Mouse (Mus musculus) liver, adult 2 months (tissue): ENCODE measurements around the gene Tmc5. TPM values are rescaled to one million over a fixed set of nuclear protein-coding genes. Genes with fewer than 3 reads are reported as not detected.

Source experiments
- DNase-seq: peaks from one replicate; pipeline ENCODE4 v3.0.0-alpha.2; 2011; ENCODE audit warnings: low read depth, low spot score; ENCODE audit errors: extremely low read depth
- H3K27ac ChIP-seq: fragments of 200-500 bp; replicated peaks from 2 replicates; pipeline ENCODE4 v1.5.1; 2012; ENCODE audit warnings: low read depth, mild to moderate bottlenecking, control low read depth, inconsistent platforms, low read length; ENCODE audit not compliant: insufficient read depth
- H3K27me3 ChIP-seq: fragments of 200-500 bp; 2 replicates; pipeline ENCODE4 v1.6.1; 2012; ENCODE audit warnings: mild to moderate bottlenecking, moderate library complexity, low read length, inconsistent platforms; ENCODE audit not compliant: control insufficient read depth, insufficient read depth
- H3K36me3 ChIP-seq: fragments of 200-500 bp; 2 replicates; pipeline ENCODE4 v1.6.1; 2012; ENCODE audit warnings: low read length, inconsistent platforms; ENCODE audit not compliant: control insufficient read depth, insufficient read depth
- H3K4me1 ChIP-seq: fragments of 200-500 bp; 2 replicates; pipeline ENCODE4 v1.6.1; 2011; ENCODE audit warnings: low read length; ENCODE audit not compliant: control insufficient read depth, insufficient read depth
- H3K4me3 ChIP-seq: fragments of 200-500 bp; 2 replicates; pipeline ENCODE4 v1.5.1; 2011; ENCODE audit warnings: low read depth, mild to moderate bottlenecking, control low read depth, low read length, moderate library complexity; ENCODE audit not compliant: insufficient read depth
- H3K79me2 ChIP-seq: fragments of 200-500 bp; 2 replicates; pipeline ENCODE4 v1.6.1; 2012; ENCODE audit warnings: inconsistent platforms, mild to moderate bottlenecking, low read length, moderate library complexity; ENCODE audit not compliant: control insufficient read depth, insufficient read depth
- H3K9ac ChIP-seq: fragments of 200-500 bp; 2 replicates; pipeline ENCODE4 v1.6.1; 2012; ENCODE audit warnings: low read depth, mild to moderate bottlenecking, control low read depth, inconsistent platforms, low read length
- CTCF ChIP-seq: fragments of 200-500 bp; IDR thresholded peaks from 2 replicates; pipeline ENCODE4 v1.5.1; 2011; ENCODE audit warnings: low read depth, low read length, control low read depth
- POLR2A ChIP-seq: fragments of 200-500 bp; IDR thresholded peaks from 2 replicates; pipeline ENCODE4 v1.6.1; 2011; ENCODE audit warnings: low read length, control low read depth; ENCODE audit not compliant: insufficient read depth; ENCODE audit errors: extremely low read depth
- WGBS: fragments of 180-500 bp; shearing (Covaris S2); methylation state at CpG from one replicate; pipeline ENCODE4 v1.1.7; 2018; 5-methylcytosine and 5-hydroxymethylcytosine counted together
- polyA plus RNA-seq: library from polyadenylated mRNA; depleted of rRNA; stranded (reverse); fragments of >200 nt; gene quantifications from 2 replicates; pipeline ENCODE4 v1.2.3, GENCODE M21; 2012
- total RNA-seq: library from RNA; depleted of rRNA; stranded (reverse); fragments of >200 nt; gene quantifications from 2 replicates; pipeline ENCODE4 v1.2.3, GENCODE M21; 2014

Tmc5 gene
- total and polyA plus RNA-seq, 2 experiments: under 0.01 to 0.99 TPM

DNA sequence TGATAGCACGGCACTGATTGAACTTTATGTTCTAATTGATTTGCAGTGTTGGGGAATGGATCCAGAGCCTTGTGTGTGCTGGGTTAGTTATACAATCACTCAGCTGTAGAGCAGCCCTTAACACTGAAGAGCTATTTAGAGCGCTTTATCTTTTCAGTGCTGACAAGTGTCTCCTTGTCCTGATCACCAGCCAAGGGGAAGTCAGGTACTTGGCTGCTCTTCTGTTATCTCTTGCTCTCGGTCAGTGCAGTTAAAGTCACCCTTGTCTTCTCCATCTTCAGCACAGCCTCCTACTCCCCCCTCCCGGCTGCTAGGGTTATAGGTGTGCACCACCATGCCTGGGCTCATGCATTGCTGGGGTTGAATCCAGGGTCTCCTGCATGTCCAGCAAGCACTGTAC is 79.7 kb downstream of the Tmc5 start:
- DNase-seq: no peak
- Histone ChIP-seq H3K27ac (no peak overlapping the region), H3K27me3 (no peaks in the 10 kb centered on the region), H3K4me1 (no peaks in the 10 kb centered on the region), H3K79me2 (no peaks in the 10 kb centered on the region), H3K9ac (no peak overlapping the region), H3K4me3 (no peak overlapping the region), H3K36me3 (no peaks in the 10 kb centered on the region)
- WGBS: 83% methylated on average over 4 of the region's 4 CpGs
- no peak for TF ChIP-seq CTCF
- TF ChIP-seq POLR2A: no peak

DNA sequence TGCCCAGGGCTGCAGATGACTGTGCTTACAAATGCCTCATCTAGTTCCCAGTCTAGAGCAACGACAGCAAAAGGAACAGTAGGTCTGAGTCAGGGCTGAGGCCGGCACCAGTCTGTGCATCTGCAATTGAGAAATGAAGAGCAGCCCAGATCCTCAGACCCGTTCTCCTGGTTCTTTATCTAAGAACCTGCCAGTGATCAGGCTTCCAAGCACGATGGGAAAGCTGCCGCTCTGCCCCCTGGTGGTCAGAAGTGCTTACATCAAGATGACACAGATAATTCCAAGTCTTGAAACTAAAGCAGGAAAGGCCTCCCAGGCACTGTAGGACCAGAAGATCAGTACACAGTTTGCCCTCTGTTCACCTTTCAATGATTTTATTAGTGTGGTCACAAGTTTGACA is 91.1 kb downstream of the Tmc5 start:
- no peak overlapping the region for H3K27ac ChIP-seq
- peaks cover 40% of the 10 kb centered on the region; the same call in 1 of the 2 replicates for H3K36me3 ChIP-seq
- 25% methylated on average over 5 of the region's 5 CpGs for WGBS
- no peaks in the 10 kb centered on the region for H3K4me1 ChIP-seq
- no peak overlapping the region for H3K9ac ChIP-seq
- peak; percentile 67 for DNase-seq
- TF ChIP-seq CTCF (peak; percentile 80), POLR2A (no peak)
- H3K27me3 ChIP-seq: no peaks in the 10 kb centered on the region
- H3K4me3 ChIP-seq: no peak overlapping the region
- H3K79me2 ChIP-seq: no peaks in the 10 kb centered on the region

DNA sequence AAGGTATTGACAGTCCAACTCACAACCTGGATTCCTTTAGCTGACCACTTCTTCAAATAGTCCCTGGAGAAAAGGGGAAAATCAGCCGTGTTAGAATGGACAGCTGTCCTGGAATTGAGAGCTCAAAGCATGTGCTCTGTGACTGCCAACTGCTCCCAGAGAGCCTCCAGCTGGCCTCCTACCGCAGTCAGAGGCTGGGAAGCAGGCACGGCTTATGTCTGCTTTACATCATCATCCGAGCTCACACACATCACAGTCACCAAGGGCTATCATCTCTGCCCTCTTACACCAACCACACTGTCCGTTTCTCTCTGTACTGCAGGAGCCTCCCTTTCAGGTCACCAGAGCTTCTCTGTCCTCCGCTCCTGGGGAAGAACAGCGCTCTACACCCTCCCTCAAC is 92.0 kb downstream of the Tmc5 start:
- Histone ChIP-seq H3K4me1 (no peaks in the 10 kb centered on the region), H3K4me3 (no peak overlapping the region), H3K9ac (no peak overlapping the region), H3K79me2 (no peaks in the 10 kb centered on the region), H3K27ac (no peak overlapping the region), H3K36me3 (peaks cover 46% of the 10 kb centered on the region), H3K27me3 (no peaks in the 10 kb centered on the region)
- no peak for DNase-seq
- TF ChIP-seq CTCF: no peak
- no peak for TF ChIP-seq POLR2A
- 86% methylated on average over 7 of the region's 7 CpGs for WGBS

DNA sequence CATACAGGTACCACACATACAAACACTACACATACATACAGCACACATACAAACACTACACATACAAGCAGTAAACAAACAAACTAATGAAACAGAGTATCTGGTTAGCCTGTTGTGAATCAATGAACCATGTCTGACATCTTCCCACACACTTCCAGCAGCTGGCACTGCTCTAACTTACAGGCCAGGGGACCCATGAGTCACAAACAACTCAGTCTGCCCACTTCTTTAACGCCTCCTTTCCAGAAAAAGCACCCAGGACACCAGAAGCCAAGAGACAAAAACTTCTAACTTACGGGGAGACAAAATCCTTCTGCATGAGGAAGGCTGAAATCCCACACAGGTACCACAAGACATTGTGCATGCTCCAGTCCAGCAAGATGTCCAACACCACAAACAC is 94.2 kb downstream of the Tmc5 start:
- 99% methylated on average over 2 of the region's 2 CpGs for WGBS
- H3K36me3 ChIP-seq: peaks cover 63% of the 10 kb centered on the region
- no peaks in the 10 kb centered on the region for H3K79me2 ChIP-seq
- no peak overlapping the region for H3K4me3 ChIP-seq
- H3K27ac ChIP-seq: no peak overlapping the region
- no peaks in the 10 kb centered on the region for H3K4me1 ChIP-seq
- no peak for DNase-seq
- no peaks in the 10 kb centered on the region for H3K27me3 ChIP-seq
- no peak for TF ChIP-seq POLR2A
- TF ChIP-seq CTCF: no peak
- H3K9ac ChIP-seq: no peak overlapping the region

DNA sequence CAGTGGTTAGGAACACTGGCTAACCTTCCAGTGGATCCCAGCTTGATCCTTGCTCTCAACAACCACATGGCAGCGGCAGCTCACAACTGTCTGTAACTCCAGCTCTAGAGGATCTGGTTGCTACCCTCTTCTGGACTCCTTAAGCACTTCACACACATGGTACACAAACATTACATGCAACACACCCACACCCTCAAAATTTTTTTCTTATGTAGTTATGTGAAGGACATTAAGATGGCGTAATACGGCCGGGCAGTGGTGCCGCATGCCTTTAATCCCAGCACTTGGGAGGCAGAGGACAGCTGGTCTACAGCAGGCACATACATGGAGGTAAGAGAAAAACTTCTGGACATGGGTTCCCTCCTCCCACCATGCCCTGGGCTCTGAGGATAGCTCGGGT is 99.0 kb downstream of the Tmc5 start:
- Histone ChIP-seq H3K27ac (no peak overlapping the region), H3K4me1 (peaks cover 23% of the 10 kb centered on the region), H3K4me3 (no peak overlapping the region), H3K27me3 (no peaks in the 10 kb centered on the region), H3K79me2 (peaks cover 8% of the 10 kb centered on the region; the same call in 1 of the 2 replicates), H3K9ac (no peak overlapping the region), H3K36me3 (peaks cover 51% of the 10 kb centered on the region)
- 94% methylated on average over 6 of the region's 6 CpGs for WGBS
- DNase-seq: no peak
- TF ChIP-seq CTCF (no peak), POLR2A (no peak)

DNA sequence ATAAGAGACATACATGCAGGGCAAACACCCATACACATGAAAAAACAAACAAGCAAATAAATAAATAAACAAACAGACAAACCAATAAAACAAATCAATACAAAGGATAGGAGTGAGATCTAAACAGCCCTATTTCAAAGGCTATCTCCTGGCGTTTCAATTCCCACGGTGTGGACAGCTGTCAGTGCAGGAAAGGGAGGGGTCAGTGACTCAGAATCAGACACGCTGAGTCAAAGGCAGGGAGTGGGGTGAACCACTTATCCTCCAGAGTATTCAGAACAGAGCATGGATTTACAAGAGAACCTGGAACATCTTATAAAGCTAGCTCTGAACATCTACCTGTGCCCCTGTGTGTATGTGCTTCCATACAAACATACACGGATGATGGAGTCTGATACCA is 100.1 kb downstream of the Tmc5 start:
- DNase-seq: no peak
- Histone ChIP-seq H3K4me1 (peaks cover 28% of the 10 kb centered on the region), H3K4me3 (no peak overlapping the region), H3K27ac (no peak overlapping the region), H3K79me2 (peaks cover 8% of the 10 kb centered on the region; the same call in 1 of the 2 replicates), H3K27me3 (no peaks in the 10 kb centered on the region), H3K9ac (no peak overlapping the region), H3K36me3 (peaks cover 41% of the 10 kb centered on the region)
- TF ChIP-seq POLR2A: no peak
- TF ChIP-seq CTCF: no peak
- WGBS: 68% methylated on average over 4 of the region's 4 CpGs
